Mouse (Mus musculus) myocyte (in vitro differentiated cells): ENCODE results near the gene Pafah2. TPM values are rescaled to one million over a fixed set of nuclear protein-coding genes. Genes with fewer than 3 reads are reported as not detected.

ENCODE experiments used
- H3K27me3 ChIP-seq: one replicate; pipeline ENCODE4 v1.6.1; 2011; ENCODE audit not compliant: control insufficient read depth, insufficient read depth, insufficient read length
- H3K36me3 ChIP-seq: one replicate; pipeline ENCODE4 v1.6.1; 2011; ENCODE audit not compliant: control insufficient read depth, insufficient read depth
- H3K4me2 ChIP-seq: one replicate; pipeline ENCODE4 v1.6.1; 2011; ENCODE audit warnings: low read depth, control low read depth
- H3K4me3 ChIP-seq: one replicate; pipeline ENCODE4 v1.5.1; 2011; ENCODE audit warnings: mild to moderate bottlenecking, control low read depth, moderate library complexity
- H3K79me2 ChIP-seq: one replicate; pipeline ENCODE4 v1.6.1; 2011; ENCODE audit not compliant: control insufficient read depth, insufficient read depth
- H3ac ChIP-seq: one replicate; pipeline ENCODE4 v1.6.1; 2011; ENCODE audit not compliant: control insufficient read depth, insufficient read length
- CEBPB ChIP-seq: IDR thresholded peaks from 2 replicates; pipeline ENCODE4 v1.6.1; 2011; ENCODE audit warnings: mild to moderate bottlenecking, moderate library complexity; ENCODE audit not compliant: poor library complexity, insufficient read depth, severe bottlenecking
- E2F4 ChIP-seq: IDR thresholded peaks from one replicate; pipeline ENCODE4 v1.6.1; 2011; ENCODE audit warnings: mild to moderate bottlenecking, control low read depth, moderate library complexity; ENCODE audit not compliant: insufficient read depth
- MAX ChIP-seq: IDR thresholded peaks from one replicate; pipeline ENCODE4 v1.6.1; 2011; ENCODE audit warnings: low read depth, mild to moderate bottlenecking, control low read depth
- MYOD1 ChIP-seq, 3 experiments: IDR thresholded peaks; one replicate each; pipeline ENCODE4 v1.6.1; 2011; ENCODE audit warnings: control low read depth in 2 of 3, low read depth in 2 of 3, mild to moderate bottlenecking in 2 of 3, moderate library complexity in 1 of 3; ENCODE audit not compliant: insufficient read length in 2 of 3, control insufficient read depth in 1 of 3
- MYOG ChIP-seq, 3 experiments: IDR thresholded peaks; one replicate each; pipeline ENCODE4 v1.6.1; 2011; ENCODE audit warnings: control low read depth in 2 of 3, low read depth in 2 of 3, mild to moderate bottlenecking in 2 of 3; ENCODE audit not compliant: insufficient read length in 2 of 3, control insufficient read depth in 1 of 3, insufficient read depth in 1 of 3
- POLR2A ChIP-seq: IDR thresholded peaks from one replicate; pipeline ENCODE4 v1.6.1; 2011; ENCODE audit warnings: low read depth, mild to moderate bottlenecking, control low read depth, moderate library complexity; ENCODE audit not compliant: insufficient read length
- POLR2AphosphoS2 ChIP-seq: IDR thresholded peaks from one replicate; pipeline ENCODE4 v1.6.1; 2011; ENCODE audit warnings: low read depth, control low read depth; ENCODE audit not compliant: insufficient read length
- REST ChIP-seq: IDR thresholded peaks from one replicate; pipeline ENCODE4 v1.6.1; 2011; ENCODE audit warnings: mild to moderate bottlenecking, control low read depth, moderate library complexity; ENCODE audit not compliant: insufficient read depth, insufficient read length
- SRF ChIP-seq: IDR thresholded peaks from one replicate; pipeline ENCODE4 v1.6.1; 2011; ENCODE audit warnings: low read depth; ENCODE audit not compliant: control insufficient read depth, insufficient read length
- TCF12 ChIP-seq: IDR thresholded peaks from one replicate; pipeline ENCODE4 v1.6.1; 2011; ENCODE audit warnings: mild to moderate bottlenecking, control low read depth; ENCODE audit not compliant: poor library complexity, insufficient read depth, severe bottlenecking
- TCF3 ChIP-seq: IDR thresholded peaks from one replicate; pipeline ENCODE4 v1.6.1; 2011; ENCODE audit warnings: low read depth, control low read depth; ENCODE audit not compliant: insufficient read length
- USF1 ChIP-seq: IDR thresholded peaks from one replicate; pipeline ENCODE4 v1.6.1; 2011; ENCODE audit warnings: low read depth, mild to moderate bottlenecking, control low read depth, moderate library complexity
- polyA plus RNA-seq: library from polyadenylated mRNA; unstranded; fragments of >200 nt; fragmentation: generic; extraction: Trizol; gene quantifications from one replicate; pipeline ENCODE4 v1.2.1, GENCODE M21; 2012; ENCODE audit warnings: missing spikeins

The Pafah2 gene
- polyA plus RNA-seq, 1 experiment = 7.1 TPM

- peak overlapping the region; percentile 95 for H3K4me2 ChIP-seq
- H3ac ChIP-seq = peak overlapping the region; percentile 54
- TF ChIP-seq SRF (no peak), MYOD1 (IDR thresholded peaks at IDR 0.05; ENCODE audit: control insufficient read depth in 1 of 3, insufficient read length in 2 of 3, low read depth in 2 of 3) (no peak), REST (no peak), MAX (no peak), TCF3 (no peak), TCF12 (no peak), USF1 (no peak)
- H3K27me3 ChIP-seq = peaks cover 15% of the 10 kb centered on the region
- H3K79me2 ChIP-seq = no peaks in the 10 kb centered on the region
- H3K36me3 ChIP-seq = no peaks in the 10 kb centered on the region
- peak overlapping the region; percentile 68 for H3K4me3 ChIP-seq
These were observed 24.7 kb upstream of the Pafah2 start for GRCm38 (mm10) chr4:134371316-134371855.

DNA sequence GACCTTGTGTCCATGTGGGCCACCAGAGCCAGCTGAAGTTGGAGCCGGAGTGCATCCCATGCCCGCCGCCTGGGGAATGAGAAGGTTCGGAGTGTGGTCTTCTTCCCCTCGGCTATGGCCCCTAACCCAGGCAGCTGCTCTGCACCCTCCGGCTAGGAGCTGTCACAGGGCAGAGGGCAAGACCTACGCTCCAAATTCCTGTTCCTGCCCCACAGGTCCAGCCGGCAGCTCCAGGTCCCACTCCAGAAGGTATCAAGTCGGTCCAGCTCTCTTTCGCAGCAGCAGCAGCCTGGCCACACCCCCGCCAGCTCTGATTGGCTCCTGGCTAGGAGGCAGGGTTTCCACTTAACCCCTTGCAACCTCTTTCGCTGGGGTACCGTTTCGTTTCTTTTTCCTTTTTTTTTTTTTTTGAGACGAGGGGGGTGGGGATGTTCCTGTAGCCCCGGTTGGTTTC, 23.8 kb upstream of the Pafah2 start:
- peaks cover 15% of the 10 kb centered on the region for H3K27me3 ChIP-seq
- peak overlapping the region; percentile 68 for H3K4me3 ChIP-seq

DNA sequence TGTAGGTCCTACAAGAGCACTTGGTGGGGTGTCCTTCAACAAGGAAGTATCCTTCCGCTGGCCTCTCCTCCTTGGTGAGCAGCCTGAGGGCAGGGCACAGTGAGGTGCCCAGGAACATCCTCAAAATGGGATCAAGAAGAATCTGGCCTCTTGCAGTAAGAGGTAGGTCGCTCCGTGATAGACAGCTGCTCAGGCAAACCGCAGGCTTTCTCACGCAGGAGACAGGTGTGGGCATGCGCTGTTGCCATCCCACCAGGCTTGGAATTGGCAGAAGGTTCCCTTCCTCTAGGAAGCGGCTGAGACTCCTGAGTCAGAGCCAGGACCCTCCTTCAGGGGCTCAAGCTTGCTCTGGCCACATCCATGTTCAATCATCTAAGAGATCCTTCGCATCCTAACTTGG, 22.8 kb upstream of the Pafah2 start:
- no peak for TF ChIP-seq USF1
- no peak for TF ChIP-seq MYOG (IDR thresholded peaks at IDR 0.05; ENCODE audit: control insufficient read depth in 1 of 3, insufficient read depth in 1 of 3, insufficient read length in 2 of 3, low read depth in 2 of 3)
- no peak for TF ChIP-seq TCF12
- TF ChIP-seq MAX = no peak
- TF ChIP-seq REST = no peak
- TF ChIP-seq CEBPB = no peak
- TF ChIP-seq SRF = no peak
- no peak for TF ChIP-seq E2F4
- TF ChIP-seq POLR2A = no peak
- no peak for TF ChIP-seq POLR2AphosphoS2
- TF ChIP-seq TCF3 = no peak
- no peak for TF ChIP-seq MYOD1 (IDR thresholded peaks at IDR 0.05; ENCODE audit: control insufficient read depth in 1 of 3, insufficient read length in 2 of 3, low read depth in 2 of 3)
- Histone ChIP-seq H3K79me2 (no peaks in the 10 kb centered on the region), H3K36me3 (no peaks in the 10 kb centered on the region), H3K4me3 (no peak overlapping the region), H3K4me2 (no peak overlapping the region), H3ac (no peak overlapping the region), H3K27me3 (peaks cover 18% of the 10 kb centered on the region)

More for the DNA sequence above, 23.8 kb upstream of the Pafah2 start:
- Histone ChIP-seq H3K36me3 (no peaks in the 10 kb centered on the region), H3ac (peak overlapping the region; percentile 54), H3K79me2 (no peaks in the 10 kb centered on the region), H3K4me2 (peak overlapping the region; percentile 95)
- peak; percentile 82 for TF ChIP-seq POLR2A
- no peak for TF ChIP-seq MYOD1 (IDR thresholded peaks at IDR 0.05; ENCODE audit: control insufficient read depth in 1 of 3, insufficient read length in 2 of 3, low read depth in 2 of 3)
- no peak for TF ChIP-seq TCF3
- TF ChIP-seq POLR2AphosphoS2 = peak; percentile 80

- Histone ChIP-seq H3ac (no peak overlapping the region), H3K36me3 (no peaks in the 10 kb centered on the region), H3K27me3 (peaks cover 19% of the 10 kb centered on the region), H3K4me3 (no peak overlapping the region), H3K79me2 (no peaks in the 10 kb centered on the region), H3K4me2 (no peak overlapping the region)
- no peak for TF ChIP-seq E2F4
- no peak for TF ChIP-seq REST
- no peak for TF ChIP-seq MYOD1 (IDR thresholded peaks at IDR 0.05; ENCODE audit: control insufficient read depth in 1 of 3, insufficient read length in 2 of 3, low read depth in 2 of 3)
- TF ChIP-seq MAX = no peak
- no peak for TF ChIP-seq TCF3
- TF ChIP-seq USF1 = no peak
- TF ChIP-seq SRF = no peak
- no peak for TF ChIP-seq POLR2A
These were observed 21.8 kb upstream of the Pafah2 start for GRCm38 (mm10) chr4:134374306-134374705.

GRCm38 (mm10) chr4:134378089-134378615, 18.0 kb upstream of the Pafah2 start:
- no peaks in the 10 kb centered on the region for H3K79me2 ChIP-seq
- no peak overlapping the region for H3ac ChIP-seq
- H3K36me3 ChIP-seq = no peaks in the 10 kb centered on the region
- H3K4me3 ChIP-seq = no peak overlapping the region
- H3K4me2 ChIP-seq = no peak overlapping the region
- H3K27me3 ChIP-seq = peaks cover 4% of the 10 kb centered on the region
- no peak for TF ChIP-seq SRF
- TF ChIP-seq REST = no peak
- TF ChIP-seq E2F4 = no peak
- no peak for TF ChIP-seq USF1
- no peak for TF ChIP-seq MAX
- no peak for TF ChIP-seq CEBPB
- TF ChIP-seq MYOD1 (IDR thresholded peaks at IDR 0.05; ENCODE audit: control insufficient read depth in 1 of 3, insufficient read length in 2 of 3, low read depth in 2 of 3) = no peak
- TF ChIP-seq TCF3 = no peak
- TF ChIP-seq POLR2A = no peak
- no peak for TF ChIP-seq MYOG (IDR thresholded peaks at IDR 0.05; ENCODE audit: control insufficient read depth in 1 of 3, insufficient read depth in 1 of 3, insufficient read length in 2 of 3, low read depth in 2 of 3)
- no peak for TF ChIP-seq TCF12
- TF ChIP-seq POLR2AphosphoS2 = no peak
